Mouse (Mus musculus) lung, postnatal 10 days (tissue): ENCODE data around the gene Tnnt3.

Experiments
- DNase-seq: peaks from one replicate; pipeline ENCODE4 v3.0.0; 2021

Tnnt3 gene

DNA sequence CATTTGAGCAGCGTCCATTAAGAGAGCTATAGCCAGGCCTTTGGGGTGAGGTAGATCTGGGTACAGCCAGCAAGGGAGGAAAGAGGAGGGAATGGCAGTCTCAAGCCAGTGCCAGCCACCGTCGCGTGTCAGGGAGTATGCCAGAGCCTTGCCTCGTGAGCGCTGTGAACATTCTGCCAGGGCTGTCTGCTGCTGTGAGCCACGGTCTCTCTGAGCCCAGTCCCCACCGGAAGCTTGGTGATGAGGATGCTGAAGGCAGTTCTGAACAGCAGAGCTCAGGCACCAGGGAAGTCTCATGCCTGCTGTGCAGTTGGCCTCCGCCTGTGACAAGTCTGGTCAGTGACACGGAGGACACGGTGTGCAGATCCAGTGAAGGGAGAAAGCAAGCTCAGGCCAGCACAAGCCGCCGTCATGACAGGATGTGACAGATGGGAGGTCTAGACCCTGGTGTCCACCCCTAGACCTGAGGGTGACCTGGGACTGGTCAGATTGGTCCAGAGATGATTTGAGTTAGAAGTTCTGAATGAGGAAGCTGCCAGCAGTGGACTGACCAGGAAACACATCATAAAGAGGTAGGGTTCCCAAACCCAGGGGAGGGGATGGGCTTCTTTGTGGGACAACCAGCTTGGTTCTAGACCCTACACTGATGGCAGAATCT, 21.7 kb upstream of the Tnnt3 start:
- DNase-seq: peak; percentile 37

GRCm38 (mm10) chr7:142478001-142478400, 20.6 kb upstream of the Tnnt3 start:
- no peak for DNase-seq

GRCm38 (mm10) chr7:142478574-142478973, 20.1 kb upstream of the Tnnt3 start:
- DNase-seq: no peak

DNA sequence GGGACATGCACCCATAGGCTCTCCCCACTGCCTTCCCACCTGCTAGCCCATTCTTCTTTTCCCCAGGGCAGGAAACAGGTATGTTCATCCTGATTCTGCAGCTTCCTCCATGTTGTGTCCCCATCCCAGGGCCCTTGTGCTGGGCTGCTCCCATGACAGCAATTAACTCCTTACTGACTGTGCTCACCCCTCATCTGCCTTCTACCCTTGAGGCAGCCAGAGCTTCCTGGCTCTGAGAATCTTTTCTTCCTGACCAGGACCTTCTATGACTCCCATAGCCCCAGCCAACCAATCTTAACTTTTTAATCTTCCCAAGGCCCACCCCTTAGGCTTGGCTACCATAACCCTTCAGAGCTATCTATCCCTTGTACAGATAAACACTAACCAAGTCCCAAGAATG, 19.3 kb upstream of the Tnnt3 start:
- DNase-seq: no peak

GRCm38 (mm10) chr7:142479886-142480285, 18.8 kb upstream of the Tnnt3 start:
- no peak for DNase-seq

- no peak for DNase-seq
Observed at GRCm38 (mm10) chr7:142480661-142481060, 18.0 kb upstream of the Tnnt3 start.

- DNase-seq: peak; percentile 89
Observed at GRCm38 (mm10) chr7:142481186-142481567, 17.5 kb upstream of the Tnnt3 start.

GRCm38 (mm10) chr7:142481568-142482255, 16.9 kb upstream of the Tnnt3 start:
- DNase-seq: peak; percentile 82

GRCm38 (mm10) chr7:142482256-142482609, 16.4 kb upstream of the Tnnt3 start:
- DNase-seq: peak; percentile 70

DNA sequence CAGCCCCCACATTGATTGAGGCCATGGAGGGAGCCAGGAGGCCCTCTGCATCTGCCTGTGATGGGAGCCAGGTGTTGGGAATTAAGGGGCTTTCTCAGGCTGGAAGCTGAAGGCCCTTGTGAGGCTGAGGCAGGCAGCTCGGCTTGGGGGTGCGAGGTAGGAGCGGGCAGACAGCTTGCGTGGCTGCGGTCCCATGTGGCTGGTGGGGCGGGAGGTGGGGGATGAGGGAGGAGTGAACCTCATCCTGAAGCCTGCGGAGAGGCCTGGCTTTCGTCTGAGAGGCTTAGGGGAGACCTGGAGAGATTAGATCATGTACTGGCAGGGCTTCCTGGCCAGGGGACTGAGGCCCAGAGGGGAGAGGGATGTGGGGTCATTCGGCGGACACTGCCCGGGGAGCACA, 15.5 kb upstream of the Tnnt3 start:
- DNase-seq: peak; percentile 30

GRCm38 (mm10) chr7:142484780-142485179, 13.9 kb upstream of the Tnnt3 start:
- DNase-seq: no peak

DNA sequence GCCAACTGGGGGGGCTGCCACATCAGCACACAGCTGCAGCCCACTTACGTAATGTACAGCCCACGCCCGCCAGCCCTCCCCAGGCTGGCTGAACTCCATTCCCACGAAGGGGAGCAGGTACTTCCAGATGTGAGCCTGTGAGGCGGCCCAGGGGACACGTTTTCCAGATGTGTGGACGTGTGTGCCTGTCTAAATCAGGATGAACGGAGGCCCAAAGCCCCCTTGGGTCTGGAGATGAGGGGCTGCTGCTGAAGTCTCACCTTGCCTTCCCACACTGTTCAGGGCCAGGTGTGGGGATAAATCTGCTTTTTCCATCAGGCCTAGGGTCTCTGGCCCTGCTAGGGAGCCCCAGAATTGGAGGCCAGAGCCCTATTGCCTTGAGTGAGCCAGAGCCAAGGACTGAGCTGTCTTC, 11.9 kb upstream of the Tnnt3 start:
- no peak for DNase-seq

GRCm38 (mm10) chr7:142487341-142487859, 11.2 kb upstream of the Tnnt3 start:
- DNase-seq: peak; percentile 62

DNA sequence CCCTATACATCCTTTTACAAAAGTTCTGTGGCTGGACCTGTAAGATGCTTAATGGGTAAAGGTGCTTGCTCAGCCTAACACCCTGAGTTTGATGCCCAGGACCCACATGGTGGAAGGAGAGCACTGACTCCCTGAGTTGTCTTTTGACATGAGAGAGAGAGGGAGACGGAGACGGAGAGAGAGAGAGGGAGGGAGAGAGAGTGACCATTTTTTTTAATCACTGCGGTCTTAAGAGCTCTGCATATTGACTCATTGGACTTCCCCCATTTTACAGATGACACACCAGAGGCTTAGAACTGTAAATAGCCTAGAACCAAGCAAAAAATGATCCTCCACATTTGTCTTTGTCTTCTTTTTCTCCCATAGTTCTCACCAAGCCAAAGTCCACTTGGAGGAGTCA, 10.6 kb upstream of the Tnnt3 start:
- no peak for DNase-seq

- no peak for DNase-seq
Observed at GRCm38 (mm10) chr7:142493535-142493934, 5.1 kb upstream of the Tnnt3 start.

- no peak for DNase-seq
Observed at GRCm38 (mm10) chr7:142496158-142496557, 2.5 kb upstream of the Tnnt3 start.

DNA sequence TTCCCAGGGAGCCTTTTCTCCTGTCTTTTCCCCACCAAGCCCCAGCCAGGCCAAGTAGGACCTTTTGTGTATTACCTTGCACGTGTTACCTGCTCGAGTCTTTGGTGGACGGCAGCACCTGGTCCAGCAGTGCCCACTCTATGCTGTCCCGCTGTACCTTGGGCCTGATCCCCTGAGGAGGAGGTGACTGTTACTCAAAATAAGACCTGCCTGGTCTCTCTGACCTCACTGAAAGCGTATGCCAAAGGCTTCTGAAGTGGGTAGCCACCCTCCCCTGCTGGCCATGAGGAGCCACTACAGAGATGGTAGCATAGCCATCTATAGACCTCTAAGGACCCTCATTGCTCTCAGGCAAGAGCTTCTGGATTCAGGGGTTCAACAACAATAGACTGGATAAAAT, 1.8 kb upstream of the Tnnt3 start:
- no peak for DNase-seq

DNA sequence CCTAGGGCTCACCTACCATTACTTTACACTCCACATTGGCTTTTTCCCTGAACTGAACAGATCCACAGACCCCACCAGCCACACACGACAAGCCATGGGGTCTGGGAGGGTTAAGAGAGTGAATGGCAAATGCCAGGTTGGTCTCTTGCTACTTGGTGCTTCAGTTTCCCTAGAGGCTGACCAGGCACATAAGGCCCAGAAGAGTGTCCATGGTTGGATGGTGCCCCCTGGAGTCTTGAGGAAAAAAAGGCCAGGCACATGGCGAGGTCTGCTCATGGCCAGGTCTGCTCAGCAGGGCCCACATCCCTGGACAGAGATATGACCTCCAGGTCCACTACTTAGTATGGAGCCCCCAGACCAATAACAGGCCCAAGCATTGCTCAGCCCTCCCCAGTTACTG, 861 bp upstream of the Tnnt3 start:
- DNase-seq: peak; percentile 67

DNA sequence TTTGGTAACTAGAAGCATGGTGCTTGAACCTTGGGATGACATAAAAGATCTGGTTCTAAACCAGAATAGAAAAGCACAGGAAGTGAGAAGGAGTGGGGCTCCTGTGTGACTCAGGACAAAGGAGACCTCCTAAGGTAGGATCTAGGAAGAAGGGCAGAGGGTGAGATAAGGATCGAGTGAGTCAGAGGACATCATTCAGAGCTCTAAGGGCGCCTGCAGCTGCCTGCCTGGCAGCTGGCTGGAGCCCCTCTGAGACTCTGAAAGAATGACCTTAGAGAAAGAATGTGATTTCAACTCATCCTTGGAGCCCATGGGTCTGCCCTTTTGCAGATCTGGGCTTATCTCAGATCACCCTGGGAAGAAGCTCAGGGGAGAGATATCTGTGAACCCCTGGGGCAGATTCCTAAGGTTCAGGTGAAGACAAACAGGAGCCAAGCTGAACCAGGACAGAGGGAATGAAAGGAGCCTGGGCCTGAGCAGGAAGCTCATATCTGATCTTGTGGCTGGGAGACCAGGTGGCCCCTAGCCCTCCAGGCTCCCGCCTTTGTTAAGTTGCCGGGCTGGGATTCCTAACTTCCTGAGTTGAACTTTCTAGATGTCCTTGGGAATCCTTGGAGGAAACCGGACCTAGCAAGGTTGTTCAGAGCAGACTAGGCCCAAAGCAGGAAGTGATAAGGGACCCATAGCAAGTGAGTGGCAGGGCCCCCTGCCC, 530 bp downstream of the Tnnt3 start:
- no peak for DNase-seq

DNA sequence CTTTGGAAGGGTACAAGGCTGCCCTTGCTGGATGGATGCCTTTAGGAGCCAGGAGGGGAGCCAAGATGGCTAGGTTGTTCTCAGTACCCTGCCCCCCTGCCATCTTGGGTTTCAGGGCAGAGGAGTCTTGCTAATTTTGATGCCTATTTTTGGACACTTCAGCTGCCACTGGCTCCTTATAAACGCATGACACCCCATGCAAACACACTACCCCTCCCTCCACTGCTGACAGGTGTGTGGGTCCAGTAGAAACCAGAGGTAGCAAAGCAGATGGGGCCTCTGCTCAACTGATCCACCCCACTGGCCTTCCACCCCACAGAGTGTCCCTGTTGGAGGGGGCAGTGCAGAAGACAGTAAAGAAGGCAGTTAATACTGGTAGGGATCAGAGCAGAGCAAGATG, 1.4 kb downstream of the Tnnt3 start:
- no peak for DNase-seq

- DNase-seq: no peak
Observed at GRCm38 (mm10) chr7:142503206-142503605, 4.6 kb downstream of the Tnnt3 start.

DNA sequence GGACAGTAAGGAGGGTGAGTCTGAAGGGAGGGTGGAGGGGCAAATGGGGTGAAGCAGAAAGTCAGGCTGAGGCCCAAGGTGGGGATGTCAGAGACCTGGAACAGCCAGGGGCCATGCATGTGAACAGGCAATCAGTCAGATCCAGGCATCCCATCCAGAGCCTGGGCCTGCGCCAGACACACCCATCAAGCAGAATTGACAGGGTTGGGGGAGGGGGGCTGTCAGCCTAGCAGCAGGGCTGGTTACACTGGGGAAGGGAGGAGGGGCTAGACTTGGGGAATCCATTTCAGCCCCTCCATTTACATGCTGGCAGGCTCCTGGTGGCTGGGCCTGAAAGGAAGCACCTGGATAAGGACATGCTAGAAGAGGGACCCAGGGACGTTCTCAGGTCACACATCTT, 7.3 kb downstream of the Tnnt3 start:
- no peak for DNase-seq

DNA sequence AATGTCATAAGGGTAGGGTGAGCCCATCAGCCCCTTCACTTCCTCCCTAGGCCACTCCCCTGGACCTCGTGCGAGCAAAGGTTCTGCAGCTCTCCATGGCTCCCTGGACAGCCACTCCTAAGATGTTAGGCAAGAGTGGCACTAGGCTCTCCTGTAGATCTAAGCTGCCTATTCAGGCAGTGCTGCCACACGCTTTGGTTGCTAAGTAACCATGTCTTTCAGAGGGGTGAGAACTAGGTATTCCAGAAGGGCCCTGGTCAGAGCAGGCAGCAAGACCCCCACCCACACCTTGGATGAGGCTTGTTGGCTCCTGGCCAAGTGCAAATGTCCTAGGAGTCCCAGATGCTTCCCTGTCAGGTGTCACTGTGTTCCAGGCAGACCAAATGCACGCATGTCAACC, 7.9 kb downstream of the Tnnt3 start:
- DNase-seq: no peak

- DNase-seq: no peak
Observed at GRCm38 (mm10) chr7:142507453-142507852, 8.8 kb downstream of the Tnnt3 start.
